Mouse (Mus musculus): ENCODE results near the gene 4931409K22Rik.

- TF ChIP-seq CTCF (conservative IDR thresholded peaks at IDR 0.05; ENCODE audit: insufficient read depth, insufficient read length, low read depth, low read length) (no peak), POLR2A (IDR thresholded peaks at IDR 0.05; ENCODE audit: low read depth, low read length) (no peak)
These were observed 57.5 kb downstream of the 4931409K22Rik start for GRCm38 (mm10) chr5:24499113-24499512.
